Mouse (Mus musculus): Measurements from ENCODE around the gene Sh3bgrl3. TPM values are rescaled to one million over a fixed set of nuclear protein-coding genes. Genes with fewer than 3 reads are reported as not detected.

The Sh3bgrl3 gene
- polyA plus RNA-seq, 1 experiment from 2014 or later: 312 TPM

GRCm38 (mm10) chr4:134101979-134102741 is 26.4 kb downstream of the Sh3bgrl3 start, which contains the start of gene Ubxn11:
Gene Ubxn11 (plus strand): TSS chr4:134102570.
- ATAC-seq (ENCODE audit: low FRiP score, low read depth): peak; percentile 96

DNA sequence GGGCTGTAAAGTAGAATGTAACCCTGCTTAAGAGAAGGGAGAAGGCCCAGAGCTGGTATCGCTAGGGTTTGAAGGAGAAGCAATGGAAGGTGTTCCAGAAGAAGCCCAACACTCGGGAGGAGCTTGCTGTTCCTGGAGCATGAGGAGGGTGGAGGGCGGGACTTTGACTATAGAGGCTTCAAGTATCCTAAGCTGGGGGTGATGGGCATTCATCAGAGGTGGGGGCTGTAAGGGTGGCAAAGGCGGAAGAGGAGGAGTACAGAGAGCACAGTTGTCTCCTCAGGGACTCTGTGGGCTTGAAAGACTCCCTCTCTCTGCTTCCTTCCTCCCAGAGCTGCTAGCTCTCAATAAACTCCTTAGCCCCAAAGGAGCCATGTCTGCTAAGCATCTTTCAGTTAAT is 28.3 kb downstream of the Sh3bgrl3 start:
- Histone ChIP-seq H3K4me3 (no peak overlapping the region), H3K4me2 (replicated peaks) (no peak overlapping the region), H3K27ac (no peak overlapping the region), H3K9me3 (no peaks in the 10 kb centered on the region), H3K9ac (no peak overlapping the region), H3K36me3 (no peaks in the 10 kb centered on the region), H3K27me3 (replicated peaks) (no peaks in the 10 kb centered on the region; the same call in 1 of the 2 replicates), H3K4me1 (peaks cover 8% of the 10 kb centered on the region; the same call in 1 of the 2 replicates)
- ATAC-seq (ENCODE audit: low FRiP score, low read depth): no peak
- WGBS: 84% methylated on average over 4 of the region's 4 CpGs

More at GRCm38 (mm10) chr4:134101979-134102741, 26.4 kb downstream of the Sh3bgrl3 start, which contains the start of gene Ubxn11:
- 18% methylated on average over 34 of the region's 34 CpGs for WGBS
- Histone ChIP-seq H3K9ac (peak within 1 kb of the TSS; percentile 59), H3K4me2 (replicated peaks) (peak within 1 kb of the TSS; percentile 70), H3K27ac (no peak within 1 kb of the TSS), H3K27me3 (replicated peaks) (no peaks in the 10 kb centered on the region; the same call in 1 of the 2 replicates), H3K4me3 (peak within 1 kb of the TSS; percentile 75), H3K4me1 (peaks cover 15% of the 10 kb centered on the region; the same call in 1 of the 2 replicates), H3K9me3 (no peaks in the 10 kb centered on the region), H3K36me3 (no peaks in the 10 kb centered on the region)

- Histone ChIP-seq H3K36me3 (no peaks in the 10 kb centered on the region), H3K9ac (no peak overlapping the region), H3K27ac (no peak overlapping the region), H3K4me3 (no peak overlapping the region), H3K9me3 (no peaks in the 10 kb centered on the region), H3K4me1 (peaks cover 8% of the 10 kb centered on the region; the same call in 1 of the 2 replicates), H3K4me2 (replicated peaks) (no peak overlapping the region), H3K27me3 (replicated peaks) (no peaks in the 10 kb centered on the region)
- 69% methylated on average over 8 of the region's 8 CpGs for WGBS
- no peak for ATAC-seq (ENCODE audit: low FRiP score, low read depth)
These were observed 30.0 kb downstream of the Sh3bgrl3 start for GRCm38 (mm10) chr4:134098628-134099027.

- Histone ChIP-seq H3K27ac (no peak overlapping the region), H3K4me2 (replicated peaks) (no peak overlapping the region), H3K27me3 (replicated peaks) (no peaks in the 10 kb centered on the region), H3K4me1 (no peaks in the 10 kb centered on the region), H3K36me3 (no peaks in the 10 kb centered on the region), H3K9ac (no peak overlapping the region), H3K9me3 (no peaks in the 10 kb centered on the region), H3K4me3 (no peak overlapping the region)
- WGBS: 75% methylated on average over 5 of the region's 5 CpGs
- ATAC-seq (ENCODE audit: low FRiP score, low read depth): no peak
These were observed 31.5 kb downstream of the Sh3bgrl3 start for GRCm38 (mm10) chr4:134097015-134097608.

- H3K4me3 ChIP-seq: no peak overlapping the region
- ATAC-seq (ENCODE audit: low FRiP score, low read depth): no peak
These were observed 32.5 kb downstream of the Sh3bgrl3 start for GRCm38 (mm10) chr4:134096120-134096519.

DNA sequence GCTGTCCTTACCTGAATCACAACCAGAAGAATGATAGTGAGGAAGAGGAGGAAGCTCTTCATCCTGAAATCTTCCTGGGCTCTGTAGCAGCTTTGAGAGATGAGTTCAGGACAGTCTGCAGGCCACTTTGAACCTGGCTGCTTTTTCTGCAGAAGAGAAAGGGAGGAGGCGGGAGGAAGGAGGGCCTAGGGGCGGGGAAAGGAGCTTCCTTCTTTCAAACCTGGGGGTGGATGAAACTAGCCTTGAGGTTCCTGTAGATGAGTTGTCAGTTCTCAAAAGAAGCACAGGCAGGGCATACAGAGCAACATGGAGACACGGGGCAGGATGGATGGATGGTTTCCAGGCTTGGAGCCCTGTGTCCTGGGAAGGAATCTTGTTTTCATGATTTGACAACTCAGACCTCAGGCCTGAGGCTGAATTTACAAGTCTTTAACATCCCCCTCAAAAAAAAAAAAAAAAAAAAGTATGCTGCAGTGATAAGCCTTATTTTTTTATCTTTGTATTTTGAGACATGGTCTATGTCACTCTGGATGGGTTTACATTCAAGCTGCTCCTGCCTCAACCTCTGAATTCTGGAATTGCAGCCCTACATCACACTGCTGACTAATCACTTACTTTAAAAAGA is 33.6 kb downstream of the Sh3bgrl3 start, which contains the start of gene Cd52:
Gene Cd52 (minus strand): TSS at position 160 of the 625 bp plus-strand sequence.
- no peaks in the 10 kb centered on the region for H3K36me3 ChIP-seq
- no peak within 1 kb of the TSS for H3K27ac ChIP-seq
- no peaks in the 10 kb centered on the region for H3K4me1 ChIP-seq
- H3K9me3 ChIP-seq: no peaks in the 10 kb centered on the region
- ATAC-seq (ENCODE audit: low FRiP score, low read depth): no peak
- H3K9ac ChIP-seq: no peak within 1 kb of the TSS
- WGBS: 68% methylated on average over 3 of the region's 3 CpGs
- no peak within 1 kb of the TSS for H3K4me3 ChIP-seq
- H3K27me3 ChIP-seq (replicated peaks): no peaks in the 10 kb centered on the region
- H3K4me2 ChIP-seq (replicated peaks): no peak within 1 kb of the TSS

More at GRCm38 (mm10) chr4:134096120-134096519, 32.5 kb downstream of the Sh3bgrl3 start:
- H3K27me3 ChIP-seq (replicated peaks): no peaks in the 10 kb centered on the region
- no peak overlapping the region for H3K4me2 ChIP-seq (replicated peaks)
- H3K27ac ChIP-seq: no peak overlapping the region
- H3K9ac ChIP-seq: no peak overlapping the region
- H3K4me1 ChIP-seq: no peaks in the 10 kb centered on the region
- H3K9me3 ChIP-seq: no peaks in the 10 kb centered on the region
- WGBS: 91% methylated on average over 3 of the region's 3 CpGs
- no peaks in the 10 kb centered on the region for H3K36me3 ChIP-seq

DNA sequence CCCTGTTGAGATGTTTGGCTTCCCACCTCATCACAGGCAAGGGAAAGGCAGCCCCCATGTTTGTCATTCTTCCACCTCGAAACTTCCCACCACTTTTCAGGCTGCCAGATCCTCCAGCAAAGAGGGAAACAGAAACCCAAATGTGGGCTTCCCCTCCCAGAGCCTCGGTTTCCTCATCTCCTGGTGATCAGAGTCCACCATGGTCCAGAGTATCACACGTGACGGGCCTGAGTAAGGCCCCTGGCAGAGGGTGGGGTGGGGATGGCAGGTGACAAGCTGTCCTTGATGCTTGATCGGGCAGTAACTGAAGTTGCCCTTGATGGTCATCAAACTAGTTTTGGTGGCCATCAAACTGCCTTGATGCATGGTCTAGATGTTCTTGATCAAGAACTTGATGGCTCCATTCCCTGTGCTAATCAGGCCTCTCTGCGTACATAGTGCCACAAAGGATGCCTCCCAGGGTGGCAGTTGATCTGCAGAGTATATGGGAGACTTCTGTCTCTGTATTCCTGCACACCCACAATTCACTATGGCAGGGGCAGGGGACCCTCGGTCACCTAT is 34.5 kb downstream of the Sh3bgrl3 start:
- Histone ChIP-seq H3K36me3 (no peaks in the 10 kb centered on the region), H3K9me3 (no peaks in the 10 kb centered on the region), H3K27ac (no peak overlapping the region), H3K27me3 (replicated peaks) (no peaks in the 10 kb centered on the region), H3K4me3 (no peak overlapping the region), H3K4me1 (no peaks in the 10 kb centered on the region), H3K4me2 (replicated peaks) (no peak overlapping the region), H3K9ac (no peak overlapping the region)
- 87% methylated on average over 7 of the region's 7 CpGs for WGBS
- no peak for ATAC-seq (ENCODE audit: low FRiP score, low read depth)

DNA sequence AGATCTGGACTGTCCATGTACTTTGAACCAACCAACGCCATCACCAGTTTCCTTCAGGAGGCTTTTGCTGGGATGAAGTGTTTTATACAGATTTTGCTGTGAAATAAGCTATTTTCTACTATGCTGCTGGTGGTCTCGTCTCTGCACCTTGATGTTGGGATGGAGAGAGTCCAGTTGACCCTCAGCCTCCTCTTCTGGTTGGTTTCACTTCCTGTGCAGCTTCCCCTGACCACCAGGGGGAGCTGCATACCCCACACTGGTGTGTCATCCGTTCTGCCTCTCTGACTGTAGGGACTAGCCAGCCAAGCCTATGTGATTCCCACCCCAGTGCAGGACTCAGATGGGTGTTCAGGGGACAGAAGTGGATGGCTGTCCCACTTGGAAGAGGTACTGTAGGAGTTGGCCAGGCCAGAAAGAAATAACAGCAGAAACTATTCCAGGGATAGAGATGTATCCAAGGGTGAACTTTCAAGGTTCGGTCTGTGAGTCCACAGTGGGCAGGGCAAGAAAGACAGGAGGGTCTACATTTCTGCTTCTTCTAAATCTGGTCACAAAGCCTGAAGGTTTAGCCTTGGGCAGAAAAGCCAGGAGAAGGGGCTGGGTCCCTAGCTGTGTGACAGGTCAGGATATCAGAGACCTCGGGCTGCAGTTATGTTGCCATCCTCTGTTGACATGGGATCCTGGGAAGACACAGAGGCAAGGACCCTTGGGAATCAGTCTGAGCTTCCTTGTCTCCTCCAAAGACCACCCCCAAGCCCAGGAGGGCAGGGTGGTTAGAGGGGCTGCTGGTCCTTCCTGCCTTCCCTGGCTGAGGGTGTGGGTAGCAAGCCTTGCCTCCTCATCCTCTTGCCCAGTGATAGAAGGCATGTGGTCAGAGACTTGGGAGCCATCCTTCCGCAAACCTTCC is 36.0 kb downstream of the Sh3bgrl3 start:
- no peak overlapping the region for H3K4me3 ChIP-seq
- H3K9ac ChIP-seq: no peak overlapping the region
- H3K4me1 ChIP-seq: no peaks in the 10 kb centered on the region
- H3K36me3 ChIP-seq: no peaks in the 10 kb centered on the region
- H3K9me3 ChIP-seq: no peaks in the 10 kb centered on the region
- H3K27me3 ChIP-seq (replicated peaks): no peaks in the 10 kb centered on the region
- H3K27ac ChIP-seq: no peak overlapping the region
- no peak for ATAC-seq (ENCODE audit: low FRiP score, low read depth)
- no peak overlapping the region for H3K4me2 ChIP-seq (replicated peaks)
- WGBS: 73% methylated on average over 6 of the region's 6 CpGs

DNA sequence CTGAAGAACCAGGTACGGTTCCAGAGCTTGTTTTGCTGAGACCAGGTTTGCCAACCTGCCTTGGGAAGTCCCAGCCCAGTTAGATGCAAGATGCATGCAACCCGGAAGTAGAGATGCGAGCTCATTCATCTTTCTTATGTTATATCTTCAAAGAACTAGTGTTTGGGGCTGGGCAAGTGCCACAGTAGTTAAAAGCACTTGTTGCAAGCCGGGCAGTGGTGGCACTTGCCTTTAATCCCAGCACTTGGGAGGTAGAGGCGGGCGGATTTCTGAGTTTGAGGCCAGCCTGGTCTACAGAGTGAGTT is 37.4 kb downstream of the Sh3bgrl3 start:
- Histone ChIP-seq H3K4me2 (replicated peaks) (no peak overlapping the region), H3K4me3 (no peak overlapping the region), H3K27ac (no peak overlapping the region), H3K4me1 (no peaks in the 10 kb centered on the region), H3K9ac (no peak overlapping the region), H3K9me3 (no peaks in the 10 kb centered on the region), H3K36me3 (no peaks in the 10 kb centered on the region), H3K27me3 (replicated peaks) (no peaks in the 10 kb centered on the region)
- ATAC-seq (ENCODE audit: low FRiP score, low read depth): no peak
- 89% methylated on average over 6 of the region's 6 CpGs for WGBS

GRCm38 (mm10) chr4:134090521-134091224 is 37.9 kb downstream of the Sh3bgrl3 start:
- Histone ChIP-seq H3K4me3 (no peak overlapping the region), H3K4me2 (replicated peaks) (no peak overlapping the region), H3K36me3 (no peaks in the 10 kb centered on the region), H3K27me3 (replicated peaks) (no peaks in the 10 kb centered on the region), H3K9me3 (no peaks in the 10 kb centered on the region), H3K9ac (no peak overlapping the region), H3K4me1 (no peaks in the 10 kb centered on the region), H3K27ac (no peak overlapping the region)
- no peak for ATAC-seq (ENCODE audit: low FRiP score, low read depth)
- WGBS: 87% methylated on average over 16 of the region's 16 CpGs

GRCm38 (mm10) chr4:134089029-134089428 is 39.6 kb downstream of the Sh3bgrl3 start:
- no peak for ATAC-seq (ENCODE audit: low FRiP score, low read depth)
- H3K36me3 ChIP-seq: no peaks in the 10 kb centered on the region
- H3K27me3 ChIP-seq (replicated peaks): no peaks in the 10 kb centered on the region
- H3K27ac ChIP-seq: no peak overlapping the region
- H3K9me3 ChIP-seq: no peaks in the 10 kb centered on the region
- H3K4me3 ChIP-seq: no peak overlapping the region
- no peaks in the 10 kb centered on the region for H3K4me1 ChIP-seq
- no peak overlapping the region for H3K9ac ChIP-seq
- H3K4me2 ChIP-seq (replicated peaks): no peak overlapping the region
- WGBS: 77% methylated on average over 9 of the region's 9 CpGs

All from neural tube, embryonic 12.5 days (tissue).